Mouse (Mus musculus): ENCODE data around the gene Tnr. TPM values are rescaled to one million over a fixed set of nuclear protein-coding genes. Genes with fewer than 3 reads are reported as not detected.

Tnr gene
- polyA plus RNA-seq, 1 experiment from 2014 or later, result 1.4 TPM

GRCm38 (mm10) chr1:159570831-159571230 lies 47.3 kb downstream of the Tnr start:
- no peak overlapping the region for H3K4me2 ChIP-seq (replicated peaks)
- no peaks in the 10 kb centered on the region for H3K9me3 ChIP-seq (replicated peaks)
- no peaks in the 10 kb centered on the region for H3K36me3 ChIP-seq
- H3K4me3 ChIP-seq, result no peak overlapping the region
- no peak overlapping the region for H3K27ac ChIP-seq
- 83% methylated on average over 2 of the region's 2 CpGs for WGBS
- H3K27me3 ChIP-seq, result no peaks in the 10 kb centered on the region
- no peak overlapping the region for H3K9ac ChIP-seq
- ATAC-seq (ENCODE audit: low FRiP score), result no peak
- no peaks in the 10 kb centered on the region for H3K4me1 ChIP-seq

GRCm38 (mm10) chr1:159571951-159572350 lies 48.4 kb downstream of the Tnr start:
- 96% methylated on average over 3 of the region's 3 CpGs for WGBS
- no peak overlapping the region for H3K4me3 ChIP-seq
- H3K9me3 ChIP-seq (replicated peaks), result no peaks in the 10 kb centered on the region
- H3K36me3 ChIP-seq, result no peaks in the 10 kb centered on the region
- H3K4me2 ChIP-seq (replicated peaks), result no peak overlapping the region
- no peak overlapping the region for H3K27ac ChIP-seq
- no peaks in the 10 kb centered on the region for H3K27me3 ChIP-seq
- no peak overlapping the region for H3K9ac ChIP-seq
- ATAC-seq (ENCODE audit: low FRiP score), result no peak
- H3K4me1 ChIP-seq, result no peaks in the 10 kb centered on the region

DNA sequence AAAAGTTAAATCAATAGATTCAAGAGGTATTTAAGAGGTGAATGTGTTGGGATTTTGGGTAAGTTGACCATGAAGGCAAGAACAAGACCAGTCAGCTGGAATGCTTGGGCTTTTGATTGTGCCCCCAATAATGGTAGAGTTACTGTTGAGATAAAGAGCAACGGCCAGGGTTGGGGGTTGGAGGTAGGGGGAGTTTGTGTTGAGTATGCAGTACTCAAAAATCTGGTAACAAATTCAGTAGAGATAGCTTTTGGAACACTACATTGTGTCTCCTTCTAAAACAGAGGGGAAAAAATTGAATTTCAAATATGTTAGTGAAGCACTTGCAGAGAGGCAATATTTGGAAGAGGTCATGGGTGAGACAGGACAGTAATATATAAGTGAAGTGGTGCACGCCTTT lies 49.5 kb downstream of the Tnr start:
- no peaks in the 10 kb centered on the region for H3K36me3 ChIP-seq
- WGBS, result 87% methylated on average over 2 of the region's 2 CpGs
- H3K4me3 ChIP-seq, result no peak overlapping the region
- H3K27ac ChIP-seq, result no peak overlapping the region
- no peaks in the 10 kb centered on the region for H3K9me3 ChIP-seq (replicated peaks)
- H3K9ac ChIP-seq, result no peak overlapping the region
- no peaks in the 10 kb centered on the region for H3K4me1 ChIP-seq
- H3K27me3 ChIP-seq, result no peaks in the 10 kb centered on the region
- ATAC-seq (ENCODE audit: low FRiP score), result no peak
- no peak overlapping the region for H3K4me2 ChIP-seq (replicated peaks)

- WGBS, result 85% methylated on average over 5 of the region's 5 CpGs
- Histone ChIP-seq H3K9me3 (replicated peaks) (no peaks in the 10 kb centered on the region), H3K27ac (no peak overlapping the region), H3K4me2 (replicated peaks) (no peak overlapping the region), H3K9ac (no peak overlapping the region), H3K4me3 (no peak overlapping the region), H3K36me3 (no peaks in the 10 kb centered on the region), H3K4me1 (no peaks in the 10 kb centered on the region), H3K27me3 (no peaks in the 10 kb centered on the region)
- no peak for ATAC-seq (ENCODE audit: low FRiP score)
Observed at GRCm38 (mm10) chr1:159574661-159575060, 51.1 kb downstream of the Tnr start.

DNA sequence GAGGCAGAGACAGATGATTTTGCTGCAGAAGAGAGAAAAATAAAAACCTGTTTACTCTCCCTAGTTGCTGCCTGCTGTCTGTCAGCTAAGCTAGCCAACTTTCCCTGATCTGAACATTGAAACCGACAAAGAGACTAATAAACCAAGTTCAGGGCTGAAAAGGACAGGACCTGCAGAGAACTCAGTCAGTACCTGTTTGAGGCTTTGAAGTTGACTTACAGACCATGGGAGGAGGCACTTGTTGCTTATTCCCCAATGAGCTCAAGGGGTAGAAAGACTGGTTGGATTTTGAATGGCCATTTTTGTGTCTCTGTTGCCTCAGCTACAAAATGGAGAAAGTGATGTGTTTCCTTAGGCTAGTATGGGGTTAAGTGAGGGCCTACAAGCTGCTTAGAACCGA lies 52.7 kb downstream of the Tnr start:
- H3K9ac ChIP-seq, result no peak overlapping the region
- ATAC-seq (ENCODE audit: low FRiP score), result no peak
- no peaks in the 10 kb centered on the region for H3K4me1 ChIP-seq
- no peak overlapping the region for H3K4me2 ChIP-seq (replicated peaks)
- 65% methylated on average over 2 of the region's 2 CpGs for whole genome bisulfite sequencing
- no peaks in the 10 kb centered on the region for H3K9me3 ChIP-seq (replicated peaks)
- H3K27me3 ChIP-seq, result no peaks in the 10 kb centered on the region
- no peaks in the 10 kb centered on the region for H3K36me3 ChIP-seq
- no peak overlapping the region for H3K27ac ChIP-seq
- no peak overlapping the region for H3K4me3 ChIP-seq

DNA sequence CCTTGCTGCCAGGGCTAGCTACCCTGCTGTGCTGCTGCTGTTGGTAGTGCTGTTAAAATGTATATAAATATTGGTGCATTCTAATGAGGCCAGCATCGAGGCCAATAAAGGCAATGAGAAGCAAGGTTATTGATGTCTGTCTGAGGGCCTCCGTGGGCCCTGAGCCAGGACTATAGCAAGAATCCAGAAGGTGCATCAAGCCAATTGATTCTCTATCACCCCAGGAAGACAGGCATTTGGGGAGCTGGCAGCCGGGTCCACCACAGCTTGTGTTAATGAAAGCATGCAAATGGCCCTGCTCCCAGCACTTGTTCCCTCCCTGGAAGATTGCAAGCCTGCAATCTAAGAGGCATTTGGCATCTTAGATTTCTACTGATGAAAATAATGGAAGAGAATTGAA lies 54.8 kb downstream of the Tnr start:
- Histone ChIP-seq H3K27me3 (no peaks in the 10 kb centered on the region), H3K9me3 (replicated peaks) (no peaks in the 10 kb centered on the region), H3K27ac (no peak overlapping the region), H3K4me2 (replicated peaks) (no peak overlapping the region), H3K9ac (no peak overlapping the region), H3K36me3 (no peaks in the 10 kb centered on the region), H3K4me3 (no peak overlapping the region), H3K4me1 (no peaks in the 10 kb centered on the region)
- no peak; the same call in 1 of the 2 replicates for ATAC-seq (ENCODE audit: low FRiP score)
- WGBS, result 30% methylated on average over 3 of the region's 3 CpGs

GRCm38 (mm10) chr1:159580335-159580921 lies 56.9 kb downstream of the Tnr start:
- 0 out of 2 replicates have a peak, but pooled peaks cover 5% of the 10 kb centered on the region for H3K4me1 ChIP-seq
- ATAC-seq (ENCODE audit: low FRiP score), result no peak
- H3K36me3 ChIP-seq, result no peaks in the 10 kb centered on the region
- H3K4me2 ChIP-seq (replicated peaks), result no peak overlapping the region
- no peaks in the 10 kb centered on the region for H3K27me3 ChIP-seq
- H3K9me3 ChIP-seq (replicated peaks), result no peaks in the 10 kb centered on the region
- no peak overlapping the region for H3K27ac ChIP-seq
- no peak overlapping the region for H3K4me3 ChIP-seq
- H3K9ac ChIP-seq, result no peak overlapping the region
- WGBS, result 80% methylated on average over 8 of the region's 8 CpGs

DNA sequence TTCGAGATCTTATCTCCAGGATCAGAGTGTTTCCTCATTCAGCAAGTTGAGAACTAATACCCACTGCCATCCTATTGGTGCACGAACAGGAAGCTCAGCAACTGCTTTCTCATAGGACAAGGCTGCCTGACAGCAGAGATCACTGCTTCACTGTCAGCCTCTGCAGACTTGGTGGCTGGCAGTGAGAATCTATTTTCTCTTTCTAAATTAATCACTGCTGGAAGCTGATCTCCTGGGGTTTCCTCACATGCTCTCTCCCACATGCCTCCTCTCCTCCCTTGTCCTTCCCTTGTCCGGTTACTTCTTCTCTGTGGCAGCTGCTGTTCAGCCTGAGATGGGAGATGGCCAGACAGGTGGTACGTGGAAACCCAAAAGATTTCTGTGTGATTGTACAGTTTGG lies 60.3 kb downstream of the Tnr start:
- Histone ChIP-seq H3K27me3 (no peaks in the 10 kb centered on the region), H3K9ac (no peak overlapping the region), H3K4me3 (no peak overlapping the region), H3K4me2 (replicated peaks) (no peak overlapping the region), H3K9me3 (replicated peaks) (no peaks in the 10 kb centered on the region), H3K27ac (no peak overlapping the region), H3K36me3 (no peaks in the 10 kb centered on the region), H3K4me1 (0 out of 2 replicates have a peak, but pooled peaks cover 5% of the 10 kb centered on the region)
- no peak for ATAC-seq (ENCODE audit: low FRiP score)
- 69% methylated on average over 4 of the region's 4 CpGs for WGBS

DNA sequence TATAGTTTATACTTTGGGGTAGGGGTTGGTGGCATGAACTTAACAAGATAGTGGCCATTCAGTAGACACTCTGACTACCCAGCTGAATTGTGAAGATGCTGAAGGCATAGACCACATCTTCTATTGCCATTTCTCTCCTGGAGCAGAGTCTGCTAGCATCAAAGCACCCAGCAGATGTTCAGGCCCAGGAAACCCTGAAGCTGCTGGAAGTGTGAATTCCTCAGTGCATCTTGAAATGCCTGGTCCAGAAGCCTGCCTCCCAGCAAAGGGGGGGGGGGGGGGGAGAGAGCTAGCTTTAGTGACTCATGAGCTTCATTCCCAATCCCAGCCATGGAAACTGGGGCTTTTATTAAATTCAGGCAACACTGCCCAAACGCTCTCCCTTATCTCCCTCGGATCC lies 65.2 kb downstream of the Tnr start:
- Histone ChIP-seq H3K9me3 (replicated peaks) (no peaks in the 10 kb centered on the region), H3K4me3 (no peak overlapping the region), H3K27me3 (no peaks in the 10 kb centered on the region), H3K4me2 (replicated peaks) (no peak overlapping the region), H3K36me3 (no peaks in the 10 kb centered on the region), H3K9ac (no peak overlapping the region), H3K27ac (no peak overlapping the region), H3K4me1 (0 out of 2 replicates have a peak, but pooled peaks cover 3% of the 10 kb centered on the region)
- 72% methylated on average over 2 of the region's 2 CpGs for WGBS
- ATAC-seq (ENCODE audit: low FRiP score), result no peak

- Histone ChIP-seq H3K4me2 (replicated peaks) (no peak overlapping the region), H3K9ac (no peak overlapping the region), H3K36me3 (no peaks in the 10 kb centered on the region), H3K9me3 (replicated peaks) (no peaks in the 10 kb centered on the region), H3K4me3 (no peak overlapping the region), H3K27ac (no peak overlapping the region), H3K4me1 (0 out of 2 replicates have a peak, but pooled peaks cover 3% of the 10 kb centered on the region), H3K27me3 (no peaks in the 10 kb centered on the region)
- ATAC-seq (ENCODE audit: low FRiP score), result peak; percentile 85
- WGBS, result 79% methylated on average over 14 of the region's 14 CpGs
Observed at GRCm38 (mm10) chr1:159594099-159595058, 70.8 kb downstream of the Tnr start.

DNA sequence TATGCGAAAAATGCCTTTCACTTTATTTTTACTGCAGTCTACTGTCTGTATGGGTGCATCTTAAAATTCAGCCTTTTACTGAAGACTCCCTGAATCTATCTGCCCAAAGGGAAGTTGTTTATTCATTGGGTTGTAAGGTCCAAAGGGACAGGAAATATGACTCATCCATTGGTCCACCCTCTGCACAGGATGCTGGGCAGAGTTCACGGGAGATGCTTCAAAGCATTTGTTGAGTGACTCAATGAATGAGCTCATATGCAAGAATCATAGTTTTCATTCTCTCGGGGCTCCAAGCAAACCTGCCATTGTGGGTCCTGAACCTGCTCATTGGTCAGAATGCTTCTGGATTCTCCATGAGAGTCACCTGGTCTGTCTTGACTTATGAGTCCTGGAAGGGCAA lies 72.2 kb downstream of the Tnr start:
- no peaks in the 10 kb centered on the region for H3K9me3 ChIP-seq (replicated peaks)
- H3K9ac ChIP-seq, result no peak overlapping the region
- H3K4me2 ChIP-seq (replicated peaks), result no peak overlapping the region
- H3K4me1 ChIP-seq, result 0 out of 2 replicates have a peak, but pooled peaks cover 3% of the 10 kb centered on the region
- H3K27me3 ChIP-seq, result no peaks in the 10 kb centered on the region
- no peak for ATAC-seq (ENCODE audit: low FRiP score)
- no peak overlapping the region for H3K27ac ChIP-seq
- H3K4me3 ChIP-seq, result no peak overlapping the region
- WGBS, result 86% methylated on average over 3 of the region's 3 CpGs
- no peaks in the 10 kb centered on the region for H3K36me3 ChIP-seq

DNA sequence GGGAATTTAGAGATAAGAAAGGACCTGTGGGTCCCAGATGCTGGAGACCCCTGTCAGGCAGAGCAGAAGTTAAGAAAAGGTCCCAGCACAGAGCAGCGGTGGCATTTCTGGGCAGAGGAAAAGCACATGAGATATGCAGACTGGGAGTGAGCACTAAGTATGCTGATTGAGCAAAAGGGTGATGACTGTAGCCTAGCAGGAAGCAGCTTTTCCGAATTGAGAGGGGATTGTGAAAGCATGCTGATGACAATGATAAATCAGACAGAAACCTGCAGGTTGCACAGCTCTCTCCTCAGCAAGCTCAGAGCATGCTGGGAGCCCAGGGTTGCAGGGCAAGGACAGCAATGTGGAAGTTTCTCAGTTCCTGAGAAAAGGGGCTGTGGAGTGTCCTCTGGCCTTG lies 73.1 kb downstream of the Tnr start:
- no peaks in the 10 kb centered on the region for H3K27me3 ChIP-seq
- no peaks in the 10 kb centered on the region for H3K36me3 ChIP-seq
- no peak overlapping the region for H3K4me2 ChIP-seq (replicated peaks)
- 0 out of 2 replicates have a peak, but pooled peaks cover 3% of the 10 kb centered on the region for H3K4me1 ChIP-seq
- WGBS, result 53% methylated on average over 2 of the region's 2 CpGs
- ATAC-seq (ENCODE audit: low FRiP score), result no peak
- H3K9me3 ChIP-seq (replicated peaks), result no peaks in the 10 kb centered on the region
- no peak overlapping the region for H3K4me3 ChIP-seq
- no peak overlapping the region for H3K9ac ChIP-seq
- no peak overlapping the region for H3K27ac ChIP-seq

Measured in hindbrain, embryonic 12.5 days (tissue).